Mouse (Mus musculus) thymus, adult 18-20 months (tissue): Measurements from ENCODE around the gene Pabpc1l.
A peak's percentile ranks its signal among the peaks of the same experiment; 100 is the strongest.
"Not testable (repeated sequence)": the region's sequence is repeated elsewhere in the genome, so short reads cannot be mapped to it uniquely, and the experiment has no call there.

ENCODE experiments used
- DNase-seq, 2 experiments: peaks; one replicate each; pipeline ENCODE4 v3.0.0; 2022; ENCODE audit warnings: mixed read lengths in 2 of 2

The Pabpc1l gene

GRCm38 (mm10) chr2:164038407-164039028 is 13.3 kb downstream of the Pabpc1l start:
- DNase-seq: no peak

GRCm38 (mm10) chr2:164040949-164041348 is 15.7 kb downstream of the Pabpc1l start:
- no peak for DNase-seq

- DNase-seq: no peak
These were observed 16.3 kb downstream of the Pabpc1l start for GRCm38 (mm10) chr2:164041523-164041922.

GRCm38 (mm10) chr2:164047197-164047690 is 22.0 kb downstream of the Pabpc1l start:
- DNase-seq: peak in 1 of 2 experiments; percentile 56

- DNase-seq: peak in 1 of 2 experiments; percentile 24
These were observed 28.5 kb downstream of the Pabpc1l start for GRCm38 (mm10) chr2:164053767-164054166.

GRCm38 (mm10) chr2:164054671-164055070 is 29.4 kb downstream of the Pabpc1l start:
- peak in 1 of 2 experiments; percentile 38 for DNase-seq

GRCm38 (mm10) chr2:164059634-164060235 is 34.5 kb downstream of the Pabpc1l start:
- no peak for DNase-seq

GRCm38 (mm10) chr2:164070142-164070764 is 45.0 kb downstream of the Pabpc1l start, which contains the start of gene Stk4:
TSS of gene Stk4 (plus strand) at chr2:164070322.
- no peak for DNase-seq

GRCm38 (mm10) chr2:164070765-164071436 is 45.7 kb downstream of the Pabpc1l start, which contains the start of gene Tomm34:
TSS of gene Tomm34 (minus strand) at chr2:164071169.
- peak; percentile 79 to 85 for DNase-seq

- not testable (repeated sequence) for DNase-seq
These were observed 46.2 kb downstream of the Pabpc1l start for GRCm38 (mm10) chr2:164071437-164071820.

GRCm38 (mm10) chr2:164072109-164072508 is 46.9 kb downstream of the Pabpc1l start:
- DNase-seq: no peak

GRCm38 (mm10) chr2:164073120-164073519 is 47.9 kb downstream of the Pabpc1l start:
- DNase-seq: no peak

- DNase-seq: peak; percentile 98
These were observed 48.8 kb downstream of the Pabpc1l start for GRCm38 (mm10) chr2:164073918-164074578.

- peak; percentile 32 to 58 for DNase-seq
These were observed 49.8 kb downstream of the Pabpc1l start for GRCm38 (mm10) chr2:164075088-164075487.

GRCm38 (mm10) chr2:164076874-164077425 is 51.7 kb downstream of the Pabpc1l start:
- no peak for DNase-seq

- no peak for DNase-seq
These were observed 52.6 kb downstream of the Pabpc1l start for GRCm38 (mm10) chr2:164077875-164078274.

GRCm38 (mm10) chr2:164079488-164079887 is 54.2 kb downstream of the Pabpc1l start:
- DNase-seq: peak; percentile 72 to 84

- DNase-seq: peak in 1 of 2 experiments; percentile 62
These were observed 56.3 kb downstream of the Pabpc1l start for GRCm38 (mm10) chr2:164081577-164081976.

GRCm38 (mm10) chr2:164082175-164082574 is 56.9 kb downstream of the Pabpc1l start:
- no peak for DNase-seq

- DNase-seq: peak; percentile 71 to 84
These were observed 58.5 kb downstream of the Pabpc1l start for GRCm38 (mm10) chr2:164083609-164084341.

GRCm38 (mm10) chr2:164084342-164084700 is 59.1 kb downstream of the Pabpc1l start:
- DNase-seq: peak; percentile 76 to 88
